Mouse (Mus musculus): ENCODE results near the gene Mlst8. TPM values are rescaled to one million over a fixed set of nuclear protein-coding genes. Genes with fewer than 3 reads are reported as not detected.

Mlst8 gene
- polyA plus RNA-seq, 1 experiment from 2014 or later = 18.7 TPM

DNA sequence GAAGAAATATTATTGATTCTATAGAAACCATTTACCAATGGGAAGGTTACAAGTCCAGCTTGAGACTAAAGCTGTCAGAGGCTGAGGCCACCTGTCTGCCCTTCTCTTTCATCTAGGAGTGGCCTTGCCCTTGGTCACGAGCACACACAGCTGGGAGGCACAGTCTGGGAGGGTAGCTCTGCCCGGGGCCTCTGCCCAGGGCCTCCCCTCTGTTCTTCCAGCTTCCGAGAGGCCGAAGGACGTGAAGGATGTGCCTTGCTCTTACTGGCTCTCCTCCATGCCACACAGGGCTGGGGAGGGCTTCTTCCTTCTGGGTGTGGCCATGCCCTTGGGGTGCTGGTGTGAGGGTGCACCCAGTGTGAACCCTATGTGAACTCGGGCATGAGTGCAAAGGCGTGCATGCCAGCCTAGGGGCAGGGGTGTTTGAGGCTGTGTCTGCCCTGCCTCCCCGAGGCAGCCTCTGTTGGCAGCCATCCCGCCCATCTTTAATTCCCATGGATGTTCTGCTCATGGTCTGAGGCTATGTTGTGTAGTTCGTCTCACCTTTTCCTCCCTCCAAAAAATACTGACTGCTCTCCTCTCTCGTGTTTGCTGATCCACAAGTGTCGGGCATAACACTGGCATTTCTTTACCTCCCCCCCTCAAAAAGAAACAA lies 29.1 kb upstream of the Mlst8 start:
- Histone ChIP-seq H3K36me3 (ENCODE audit: control insufficient read depth, insufficient read depth) (peaks cover 36% of the 10 kb centered on the region), H3K9me3 (replicated peaks; ENCODE audit: control insufficient read depth, low read length) (no peaks in the 10 kb centered on the region), H3K27ac (ENCODE audit: low read length) (no peak overlapping the region), H3K4me2 (ENCODE audit: low read depth, low read length) (no peak overlapping the region), H3K9ac (ENCODE audit: low read length) (no peak overlapping the region), H3K4me1 (ENCODE audit: control insufficient read depth, insufficient read depth, low read length) (peaks cover 10% of the 10 kb centered on the region), H3K4me3 (ENCODE audit: low read length) (no peak overlapping the region), H3K27me3 (ENCODE audit: control insufficient read depth, insufficient read depth, low read length) (no peaks in the 10 kb centered on the region)
- ATAC-seq (replicated peaks; ENCODE audit: extremely low read depth, insufficient read depth, low FRiP score) = no peak
- 81% methylated on average over 12 of the region's 12 CpGs for WGBS

DNA sequence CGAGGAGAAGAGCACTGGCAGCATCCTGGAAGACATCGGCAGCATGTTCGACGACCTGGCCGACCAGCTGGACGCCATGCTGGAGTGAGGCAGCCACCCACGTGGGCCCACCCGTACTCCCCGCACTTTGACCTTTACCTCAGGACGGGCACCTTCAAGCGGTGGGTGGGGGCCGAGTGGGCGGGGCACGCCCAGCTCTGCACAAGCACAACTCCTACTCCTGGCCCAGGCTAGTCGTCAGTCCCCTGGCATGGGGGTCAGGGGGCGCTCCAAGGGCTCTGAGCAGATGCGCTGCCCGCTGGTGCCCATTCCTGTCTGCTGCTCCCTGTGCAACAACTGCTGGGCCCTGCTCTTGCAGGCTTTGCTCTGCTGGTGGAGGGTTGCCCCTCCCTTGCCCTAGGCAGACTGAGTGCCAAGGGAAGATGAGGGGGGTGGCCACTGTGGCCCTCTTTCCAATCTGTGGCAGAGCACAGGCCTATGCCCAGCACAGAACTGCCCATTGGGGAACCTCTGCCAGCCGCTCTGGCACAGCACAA lies 28.3 kb upstream of the Mlst8 start:
- H3K9ac ChIP-seq (ENCODE audit: low read length) = no peak overlapping the region
- no peak overlapping the region for H3K27ac ChIP-seq (ENCODE audit: low read length)
- ATAC-seq (replicated peaks; ENCODE audit: extremely low read depth, insufficient read depth, low FRiP score) = no peak
- H3K4me2 ChIP-seq (ENCODE audit: low read depth, low read length) = no peak overlapping the region; the same call in 1 of the 2 replicates
- H3K36me3 ChIP-seq (ENCODE audit: control insufficient read depth, insufficient read depth) = peaks cover 36% of the 10 kb centered on the region
- peaks cover 10% of the 10 kb centered on the region for H3K4me1 ChIP-seq (ENCODE audit: control insufficient read depth, insufficient read depth, low read length)
- no peaks in the 10 kb centered on the region for H3K9me3 ChIP-seq (replicated peaks; ENCODE audit: control insufficient read depth, low read length)
- H3K4me3 ChIP-seq (ENCODE audit: low read length) = no peak overlapping the region
- 45% methylated on average over 19 of the region's 19 CpGs for WGBS
- no peaks in the 10 kb centered on the region for H3K27me3 ChIP-seq (ENCODE audit: control insufficient read depth, insufficient read depth, low read length)

DNA sequence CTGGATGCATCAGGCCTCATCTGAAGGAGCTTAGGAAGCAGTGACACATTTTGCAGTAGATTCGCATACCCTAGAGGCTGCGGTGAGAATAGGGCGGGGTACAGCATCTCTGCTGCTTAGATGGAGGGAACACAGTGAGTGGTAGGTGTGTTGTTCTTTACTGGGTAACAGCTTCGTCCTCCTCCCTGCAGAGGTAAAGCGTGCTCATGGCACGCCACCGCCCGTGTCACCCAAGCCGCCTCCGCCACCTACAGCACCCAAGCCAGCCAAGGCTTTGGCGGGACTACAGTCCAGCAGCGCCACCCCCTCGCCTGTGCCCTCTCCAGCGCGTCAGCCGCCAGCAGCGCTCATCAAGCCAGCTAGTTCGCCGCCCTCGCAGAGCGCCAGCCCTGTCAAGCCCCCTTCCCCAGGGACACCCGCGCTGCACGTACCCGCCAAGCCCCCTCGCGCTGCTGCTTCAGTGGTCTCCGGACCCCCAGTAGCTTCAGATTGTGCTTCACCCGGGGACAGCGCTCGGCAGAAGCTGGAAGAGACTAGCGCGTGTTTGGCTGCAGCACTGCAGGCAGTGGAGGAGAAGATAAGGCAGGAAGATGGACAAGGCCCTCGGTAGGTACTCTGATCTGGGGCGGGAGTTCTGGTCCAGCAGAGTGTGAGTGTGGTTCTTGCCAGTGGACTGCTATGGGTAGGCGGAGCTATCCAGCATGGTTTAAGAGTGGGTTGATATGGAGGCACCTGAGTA lies 27.6 kb upstream of the Mlst8 start:
- Histone ChIP-seq H3K9me3 (replicated peaks; ENCODE audit: control insufficient read depth, low read length) (no peaks in the 10 kb centered on the region), H3K4me1 (ENCODE audit: control insufficient read depth, insufficient read depth, low read length) (peaks cover 10% of the 10 kb centered on the region), H3K27me3 (ENCODE audit: control insufficient read depth, insufficient read depth, low read length) (no peaks in the 10 kb centered on the region), H3K4me2 (ENCODE audit: low read depth, low read length) (peak overlapping the region; percentile 70), H3K4me3 (ENCODE audit: low read length) (peak overlapping the region; percentile 40), H3K27ac (ENCODE audit: low read length) (no peak overlapping the region), H3K9ac (ENCODE audit: low read length) (peak overlapping the region; percentile 44), H3K36me3 (ENCODE audit: control insufficient read depth, insufficient read depth) (peaks cover 30% of the 10 kb centered on the region)
- WGBS = 16% methylated on average over 36 of the region's 36 CpGs
- no peak for ATAC-seq (replicated peaks; ENCODE audit: extremely low read depth, insufficient read depth, low FRiP score)

DNA sequence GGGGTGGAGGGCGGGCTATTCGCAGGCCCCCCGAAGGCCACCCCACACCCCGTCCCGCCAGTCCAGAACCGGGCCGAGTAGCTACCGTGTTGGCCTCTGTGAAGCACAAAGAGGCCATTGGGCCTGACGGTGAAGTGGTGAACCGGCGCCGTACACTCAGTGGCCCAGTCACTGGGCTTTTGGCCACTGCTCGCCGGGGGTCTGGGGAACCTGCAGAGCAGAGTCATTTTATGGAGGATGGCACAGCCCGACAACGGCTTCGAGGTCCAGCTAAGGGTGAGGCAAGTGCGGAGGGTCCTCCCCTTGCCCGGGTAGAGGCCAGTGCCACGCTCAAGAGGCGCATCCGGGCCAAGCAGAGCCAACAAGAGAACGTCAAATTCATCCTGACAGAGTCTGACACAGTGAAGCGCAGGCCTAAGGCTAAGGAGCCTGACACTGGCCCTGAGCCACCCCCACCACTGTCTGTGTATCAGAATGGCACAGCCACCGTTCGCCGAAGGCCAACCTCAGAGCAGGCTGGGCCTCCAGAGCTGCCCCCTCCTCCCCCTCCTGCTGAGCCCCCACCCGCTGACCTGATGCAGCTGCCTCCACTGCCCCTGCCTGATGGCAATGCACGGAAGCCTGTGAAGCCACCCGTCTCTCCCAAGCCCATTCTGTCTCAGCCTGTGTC lies 26.5 kb upstream of the Mlst8 start:
- WGBS = 90% methylated on average over 30 of the region's 30 CpGs
- Histone ChIP-seq H3K27ac (ENCODE audit: low read length) (no peak overlapping the region), H3K27me3 (ENCODE audit: control insufficient read depth, insufficient read depth, low read length) (no peaks in the 10 kb centered on the region)

DNA sequence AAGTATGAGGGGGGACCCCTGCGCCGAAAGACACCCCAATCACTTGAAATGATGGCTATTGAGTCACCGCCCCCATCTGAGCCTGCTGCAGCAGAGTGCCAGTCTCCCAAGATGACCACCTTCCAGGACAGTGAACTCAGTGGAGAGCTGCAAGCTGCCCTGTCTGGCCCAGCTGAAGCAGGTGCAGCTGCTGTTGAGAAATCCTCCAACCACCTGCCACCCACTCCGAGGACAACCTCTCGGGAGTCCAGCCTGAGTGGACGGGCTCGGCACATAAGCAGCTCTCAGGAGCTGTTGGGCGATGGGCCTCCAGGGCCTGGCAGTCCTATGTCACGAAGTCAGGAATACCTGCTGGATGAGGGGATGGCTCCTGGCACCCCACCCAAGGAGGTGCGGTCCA lies 25.2 kb upstream of the Mlst8 start:
- Histone ChIP-seq H3K27me3 (ENCODE audit: control insufficient read depth, insufficient read depth, low read length) (no peaks in the 10 kb centered on the region), H3K4me3 (ENCODE audit: low read length) (no peak overlapping the region)

More for the DNA sequence above, 26.5 kb upstream of the Mlst8 start:
- no peak overlapping the region for H3K4me3 ChIP-seq (ENCODE audit: low read length)
- H3K9ac ChIP-seq (ENCODE audit: low read length) = no peak overlapping the region
- peaks cover 20% of the 10 kb centered on the region for H3K36me3 ChIP-seq (ENCODE audit: control insufficient read depth, insufficient read depth)
- peaks cover 10% of the 10 kb centered on the region for H3K4me1 ChIP-seq (ENCODE audit: control insufficient read depth, insufficient read depth, low read length)
- H3K4me2 ChIP-seq (ENCODE audit: low read depth, low read length) = no peak overlapping the region
- no peak; the same call in 1 of the 2 replicates for ATAC-seq (replicated peaks; ENCODE audit: extremely low read depth, insufficient read depth, low FRiP score)
- H3K9me3 ChIP-seq (replicated peaks; ENCODE audit: control insufficient read depth, low read length) = no peaks in the 10 kb centered on the region

DNA sequence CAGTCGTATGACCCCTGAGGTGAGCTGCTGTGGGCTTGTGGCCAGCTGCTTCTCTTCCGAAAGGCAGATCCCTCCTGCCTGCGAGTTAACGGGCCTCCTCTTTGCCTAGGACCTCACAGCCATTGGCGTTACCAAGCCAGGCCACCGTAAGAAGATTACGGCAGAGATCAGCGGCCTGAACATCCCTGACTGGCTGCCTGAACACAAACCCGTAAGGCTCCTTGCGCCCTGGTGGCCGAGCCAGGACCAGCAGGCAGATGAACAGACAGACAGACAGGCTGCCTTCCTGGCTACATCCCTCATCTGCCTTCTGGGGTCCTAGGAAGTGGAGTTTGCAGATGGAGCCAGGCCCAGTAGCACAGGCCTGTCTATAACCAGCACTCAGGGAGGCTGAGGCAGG lies 23.3 kb upstream of the Mlst8 start:
- H3K9ac ChIP-seq (ENCODE audit: low read length) = no peak overlapping the region
- no peak for ATAC-seq (replicated peaks; ENCODE audit: extremely low read depth, insufficient read depth, low FRiP score)
- H3K4me1 ChIP-seq (ENCODE audit: control insufficient read depth, insufficient read depth, low read length) = peaks cover 10% of the 10 kb centered on the region
- H3K4me2 ChIP-seq (ENCODE audit: low read depth, low read length) = no peak overlapping the region
- no peaks in the 10 kb centered on the region for H3K36me3 ChIP-seq (ENCODE audit: control insufficient read depth, insufficient read depth)
- 39% methylated on average over 11 of the region's 11 CpGs for WGBS
- H3K4me3 ChIP-seq (ENCODE audit: low read length) = no peak overlapping the region
- no peaks in the 10 kb centered on the region for H3K9me3 ChIP-seq (replicated peaks; ENCODE audit: control insufficient read depth, low read length)
- no peak overlapping the region for H3K27ac ChIP-seq (ENCODE audit: low read length)
- no peaks in the 10 kb centered on the region for H3K27me3 ChIP-seq (ENCODE audit: control insufficient read depth, insufficient read depth, low read length)

More for the DNA sequence above, 25.2 kb upstream of the Mlst8 start:
- Histone ChIP-seq H3K4me2 (ENCODE audit: low read depth, low read length) (no peak overlapping the region), H3K27ac (ENCODE audit: low read length) (no peak overlapping the region), H3K36me3 (ENCODE audit: control insufficient read depth, insufficient read depth) (peaks cover 7% of the 10 kb centered on the region), H3K9ac (ENCODE audit: low read length) (no peak overlapping the region), H3K9me3 (replicated peaks; ENCODE audit: control insufficient read depth, low read length) (no peaks in the 10 kb centered on the region), H3K4me1 (ENCODE audit: control insufficient read depth, insufficient read depth, low read length) (peaks cover 10% of the 10 kb centered on the region)
- 84% methylated on average over 10 of the region's 10 CpGs for WGBS
- ATAC-seq (replicated peaks; ENCODE audit: extremely low read depth, insufficient read depth, low FRiP score) = no peak

DNA sequence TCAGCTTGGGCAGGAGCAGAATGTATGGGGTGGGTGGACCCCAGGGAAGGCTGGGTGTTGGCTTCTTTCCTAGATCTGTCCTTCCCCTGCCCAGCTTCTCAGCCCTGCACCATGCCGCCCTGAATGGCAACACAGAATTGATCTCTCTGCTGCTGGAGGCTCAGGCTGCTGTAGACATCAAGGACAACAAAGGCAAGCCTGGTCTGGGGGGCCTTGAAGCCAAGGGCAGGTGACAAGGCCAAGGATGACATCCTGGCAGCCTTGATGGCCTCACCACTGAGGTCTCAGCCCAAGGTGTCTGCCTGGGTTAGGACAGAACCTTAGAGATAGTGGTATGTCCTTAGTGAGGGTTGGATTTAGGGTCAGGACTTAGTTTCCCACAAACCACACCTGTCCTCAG lies 17.1 kb upstream of the Mlst8 start:
- 80% methylated on average over 1 of the region's 1 CpGs for WGBS
- Histone ChIP-seq H3K4me3 (ENCODE audit: low read length) (no peak overlapping the region), H3K36me3 (ENCODE audit: control insufficient read depth, insufficient read depth) (no peaks in the 10 kb centered on the region), H3K4me2 (ENCODE audit: low read depth, low read length) (no peak overlapping the region), H3K9ac (ENCODE audit: low read length) (no peak overlapping the region), H3K9me3 (replicated peaks; ENCODE audit: control insufficient read depth, low read length) (no peaks in the 10 kb centered on the region), H3K27ac (ENCODE audit: low read length) (no peak overlapping the region), H3K27me3 (ENCODE audit: control insufficient read depth, insufficient read depth, low read length) (peaks cover 2% of the 10 kb centered on the region; the same call in 1 of the 2 replicates), H3K4me1 (ENCODE audit: control insufficient read depth, insufficient read depth, low read length) (no peaks in the 10 kb centered on the region)
- ATAC-seq (replicated peaks; ENCODE audit: extremely low read depth, insufficient read depth, low FRiP score) = no peak

DNA sequence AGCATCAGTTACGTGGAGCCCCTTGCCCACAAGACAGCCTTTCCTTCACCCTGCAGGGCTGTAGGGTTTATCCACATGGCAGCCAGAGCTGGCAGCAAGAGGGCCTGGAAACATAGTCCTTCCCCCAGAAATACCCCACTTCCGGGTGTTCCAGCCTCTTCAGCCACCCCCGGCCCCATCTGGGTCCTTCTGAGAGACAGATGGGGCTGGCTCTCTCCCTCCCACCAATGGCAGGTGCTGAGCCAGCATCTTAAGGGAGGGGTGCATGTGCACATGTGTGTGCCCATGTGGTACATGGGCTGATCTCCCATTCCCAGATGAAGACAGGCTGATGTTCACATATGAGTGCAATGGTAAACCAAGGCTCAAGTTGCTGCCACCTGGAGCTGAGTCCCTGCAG lies 16.6 kb upstream of the Mlst8 start:
- no peak overlapping the region for H3K9ac ChIP-seq (ENCODE audit: low read length)
- no peaks in the 10 kb centered on the region for H3K4me1 ChIP-seq (ENCODE audit: control insufficient read depth, insufficient read depth, low read length)
- peaks cover 8% of the 10 kb centered on the region for H3K27me3 ChIP-seq (ENCODE audit: control insufficient read depth, insufficient read depth, low read length)
- 74% methylated on average over 3 of the region's 3 CpGs for WGBS
- no peak overlapping the region for H3K27ac ChIP-seq (ENCODE audit: low read length)
- H3K36me3 ChIP-seq (ENCODE audit: control insufficient read depth, insufficient read depth) = no peaks in the 10 kb centered on the region
- no peak overlapping the region for H3K4me2 ChIP-seq (ENCODE audit: low read depth, low read length)
- ATAC-seq (replicated peaks; ENCODE audit: extremely low read depth, insufficient read depth, low FRiP score) = no peak
- H3K9me3 ChIP-seq (replicated peaks; ENCODE audit: control insufficient read depth, low read length) = no peaks in the 10 kb centered on the region
- no peak overlapping the region for H3K4me3 ChIP-seq (ENCODE audit: low read length)
